Mouse (Mus musculus) heart, embryonic 11.5 days (tissue): ENCODE data around the gene Ankrd11. TPM values are rescaled to one million over a fixed set of nuclear protein-coding genes. Genes with fewer than 3 reads are reported as not detected.

Experiments used
- ATAC-seq: fragments of 200-750 bp; cut with Nextera tagmentation; replicated peaks from 2 replicates; pipeline ENCODE4 v1.8.0; 2017; ENCODE audit warnings: moderate library complexity; ENCODE audit not compliant: insufficient number of reproducible peaks, low FRiP score, low TSS enrichment
- H3K27ac ChIP-seq: fragments of 300-500 bp; sonication (generic); 2 replicates; pipeline ENCODE4 v1.5.1; 2014; ENCODE audit warnings: mild to moderate bottlenecking, low read depth, low read length
- H3K27me3 ChIP-seq: fragments of 300-500 bp; sonication (generic); 2 replicates; pipeline ENCODE4 v1.6.1; 2014; ENCODE audit warnings: mild to moderate bottlenecking, low read length, mixed read lengths; ENCODE audit not compliant: control insufficient read depth, insufficient read depth
- H3K36me3 ChIP-seq: fragments of 300-500 bp; sonication (generic); 2 replicates; pipeline ENCODE4 v1.6.1; 2014; ENCODE audit warnings: mild to moderate bottlenecking, low read length, moderate library complexity, mixed read lengths; ENCODE audit not compliant: control insufficient read depth, insufficient read depth
- H3K4me1 ChIP-seq: fragments of 300-500 bp; sonication (generic); 2 replicates; pipeline ENCODE4 v1.6.1; 2014; ENCODE audit warnings: low read length; ENCODE audit not compliant: control insufficient read depth, insufficient read depth
- H3K4me2 ChIP-seq: fragments of 300-500 bp; sonication (generic); 2 replicates; pipeline ENCODE4 v1.6.1; 2014; ENCODE audit warnings: mild to moderate bottlenecking, moderate library complexity
- H3K4me3 ChIP-seq: fragments of 300-500 bp; sonication (generic); 2 replicates; pipeline ENCODE4 v1.5.1; 2014; ENCODE audit warnings: low read depth, low read length
- H3K9ac ChIP-seq: fragments of 300-500 bp; sonication (generic); 2 replicates; pipeline ENCODE4 v1.6.1; 2014; ENCODE audit warnings: mild to moderate bottlenecking, low read depth, low read length, moderate library complexity
- H3K9me3 ChIP-seq: fragments of 300-500 bp; sonication (generic); replicated peaks from 2 replicates; pipeline ENCODE4 v1.6.1; 2016; ENCODE audit warnings: low read length; ENCODE audit not compliant: control insufficient read depth
- WGBS: fragments of 180-500 bp; shearing (Covaris S2); extraction: QIAGEN DNeasy Blood & Tissue Kit; methylation state at CpG from one replicate; pipeline ENCODE4 v1.1.7; 2014; ENCODE audit not compliant: insufficient replicate concordance; 5-methylcytosine and 5-hydroxymethylcytosine counted together
- polyA plus RNA-seq: library from polyadenylated mRNA; unstranded; fragments of >200 nt; fragmentation: Nextera tagmentation; extraction: Ambion mirVana; gene quantifications from 2 replicates; pipeline ENCODE4 v1.2.1, GENCODE M21; 2014

Ankrd11 gene
- polyA plus RNA-seq, 1 experiment from 2014 or later, result 49.5 TPM

DNA sequence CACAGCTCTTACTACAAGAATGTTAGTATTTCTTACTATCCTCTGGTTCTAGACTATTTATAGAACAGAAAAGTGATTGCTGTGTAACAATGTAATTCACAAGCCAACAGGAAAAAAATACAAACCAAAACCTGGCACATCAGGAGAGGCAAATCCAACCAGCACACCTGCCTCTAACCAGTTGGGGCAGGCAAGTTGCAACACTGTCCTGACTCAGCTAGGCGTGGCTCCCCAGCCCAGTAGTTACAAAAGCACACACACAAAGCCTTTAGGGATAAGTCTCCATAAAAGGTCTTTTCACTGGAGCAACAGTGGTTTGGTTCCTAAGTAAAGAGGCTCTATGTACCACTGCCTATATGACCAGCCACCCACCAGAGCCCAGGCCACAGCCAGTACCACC is 20.8 kb downstream of the Ankrd11 start:
- ATAC-seq, result no peak
- H3K4me1 ChIP-seq, result peaks cover 31% of the 10 kb centered on the region
- WGBS, result 70% methylated on average over 1 of the region's 1 CpGs
- H3K36me3 ChIP-seq, result no peaks in the 10 kb centered on the region
- H3K27me3 ChIP-seq, result no peaks in the 10 kb centered on the region
- H3K4me3 ChIP-seq, result no peak overlapping the region
- H3K9ac ChIP-seq, result no peak overlapping the region
- H3K27ac ChIP-seq, result no peak overlapping the region
- no peaks in the 10 kb centered on the region for H3K9me3 ChIP-seq
- H3K4me2 ChIP-seq, result no peak overlapping the region

DNA sequence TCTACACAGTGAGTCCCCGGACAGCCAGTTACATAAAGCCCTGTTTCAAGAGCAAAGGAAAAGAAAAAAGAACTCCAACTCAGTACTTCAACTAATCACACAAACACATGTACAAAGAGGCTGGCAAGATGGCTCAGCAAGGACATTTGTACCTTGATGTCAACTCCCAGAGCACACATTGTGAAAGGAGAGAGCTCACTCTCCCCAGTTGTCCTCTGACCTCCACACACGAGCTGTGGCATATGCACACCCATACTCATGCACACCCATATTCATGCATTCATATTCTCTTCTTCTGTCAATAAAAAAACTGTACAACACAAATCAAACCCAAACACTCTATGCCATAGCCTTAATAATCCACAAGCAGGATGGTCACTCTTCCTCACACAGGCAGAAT is 21.2 kb downstream of the Ankrd11 start:
- Histone ChIP-seq H3K27ac (no peak overlapping the region), H3K4me1 (peaks cover 34% of the 10 kb centered on the region), H3K36me3 (no peaks in the 10 kb centered on the region), H3K9ac (no peak overlapping the region), H3K4me3 (no peak overlapping the region), H3K4me2 (no peak overlapping the region), H3K9me3 (no peaks in the 10 kb centered on the region), H3K27me3 (no peaks in the 10 kb centered on the region)
- ATAC-seq, result no peak
- 66% methylated on average over 2 of the region's 2 CpGs for WGBS

DNA sequence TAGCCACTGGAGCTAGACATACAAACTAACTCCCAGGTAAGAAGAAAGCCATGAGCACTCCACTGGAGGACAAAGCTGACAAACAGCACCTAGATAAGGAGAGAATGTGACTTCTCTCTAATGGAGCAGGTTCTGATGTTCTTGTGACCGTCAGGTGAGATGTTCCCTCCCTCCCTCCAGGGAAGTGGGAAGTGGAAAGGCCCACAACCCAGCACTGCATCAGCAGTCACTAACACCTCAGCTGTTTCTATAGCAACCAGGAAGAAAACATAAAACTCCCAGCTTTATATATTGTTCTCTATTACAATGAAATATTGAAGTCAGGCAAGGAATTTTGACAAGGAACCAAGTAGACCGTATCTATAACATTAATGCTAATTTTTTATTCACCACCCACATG is 22.0 kb downstream of the Ankrd11 start:
- Histone ChIP-seq H3K4me1 (peaks cover 38% of the 10 kb centered on the region), H3K36me3 (no peaks in the 10 kb centered on the region), H3K9me3 (no peaks in the 10 kb centered on the region), H3K27ac (no peak overlapping the region), H3K27me3 (no peaks in the 10 kb centered on the region), H3K9ac (no peak overlapping the region), H3K4me2 (no peak overlapping the region), H3K4me3 (no peak overlapping the region)
- 61% methylated on average over 2 of the region's 2 CpGs for WGBS
- ATAC-seq, result no peak

DNA sequence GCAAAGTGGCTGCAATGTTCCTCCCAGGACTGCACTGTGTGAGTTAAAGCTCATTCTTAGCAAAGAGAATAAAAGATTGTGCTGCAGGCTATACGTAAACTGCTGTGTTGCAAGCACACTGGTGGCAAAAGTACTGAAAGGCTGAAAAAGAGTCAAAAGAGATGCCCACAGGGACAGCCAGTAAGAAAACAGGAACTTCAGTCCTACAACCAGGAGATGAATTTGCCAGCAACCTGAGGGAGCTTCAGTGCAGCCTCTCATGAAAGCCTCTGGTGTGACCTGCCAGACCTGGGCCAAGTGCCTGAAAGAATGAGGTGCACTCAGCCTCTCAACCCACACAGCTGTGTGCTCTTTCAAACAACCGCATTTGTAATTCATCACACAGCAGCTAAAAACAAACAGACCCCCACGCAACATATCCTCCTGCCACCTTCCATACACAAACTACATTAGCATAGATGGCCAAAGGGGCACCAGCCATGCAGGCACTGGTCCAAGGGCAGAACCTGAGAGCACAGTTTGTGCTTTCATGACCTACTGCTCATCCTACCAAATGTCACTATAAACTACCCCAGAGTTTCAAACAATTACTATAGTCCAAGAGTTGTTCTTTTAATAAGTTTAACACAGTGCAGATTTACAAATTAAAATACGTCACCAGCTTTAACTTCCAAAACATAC is 23.5 kb downstream of the Ankrd11 start:
- Histone ChIP-seq H3K4me3 (no peak overlapping the region), H3K27me3 (no peaks in the 10 kb centered on the region), H3K36me3 (no peaks in the 10 kb centered on the region), H3K4me1 (peaks cover 44% of the 10 kb centered on the region), H3K9ac (no peak overlapping the region), H3K27ac (no peak overlapping the region; the same call in 1 of the 2 replicates), H3K9me3 (no peaks in the 10 kb centered on the region), H3K4me2 (no peak overlapping the region)
- ATAC-seq, result no peak
- WGBS, result 76% methylated on average over 4 of the region's 4 CpGs

DNA sequence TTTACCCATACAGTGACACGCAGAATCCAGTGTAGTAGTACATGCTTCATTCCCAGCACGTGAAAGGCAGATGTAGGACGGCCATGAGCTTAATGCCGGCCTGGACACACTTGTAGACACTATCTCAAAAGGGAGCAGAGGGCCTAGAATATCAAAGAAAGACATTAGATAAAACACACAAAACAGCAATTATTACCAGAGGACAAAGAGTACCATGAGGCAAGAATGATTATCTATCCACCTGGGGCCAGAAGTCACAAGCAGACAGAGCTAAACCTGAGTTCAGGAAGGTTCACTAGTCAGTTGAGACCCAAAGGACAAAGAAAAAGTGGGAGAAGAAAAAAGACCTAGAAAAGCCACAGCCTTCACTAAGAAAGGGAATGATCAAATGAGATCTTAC is 24.9 kb downstream of the Ankrd11 start:
- WGBS, result 84% methylated on average over 4 of the region's 4 CpGs
- no peak overlapping the region for H3K9ac ChIP-seq
- H3K27me3 ChIP-seq, result no peaks in the 10 kb centered on the region
- H3K36me3 ChIP-seq, result 0 out of 2 replicates have a peak, but pooled peaks cover 2% of the 10 kb centered on the region
- no peak overlapping the region for H3K4me2 ChIP-seq
- H3K9me3 ChIP-seq, result no peaks in the 10 kb centered on the region
- no peak overlapping the region for H3K27ac ChIP-seq
- H3K4me3 ChIP-seq, result no peak overlapping the region
- no peak for ATAC-seq
- H3K4me1 ChIP-seq, result peaks cover 38% of the 10 kb centered on the region

DNA sequence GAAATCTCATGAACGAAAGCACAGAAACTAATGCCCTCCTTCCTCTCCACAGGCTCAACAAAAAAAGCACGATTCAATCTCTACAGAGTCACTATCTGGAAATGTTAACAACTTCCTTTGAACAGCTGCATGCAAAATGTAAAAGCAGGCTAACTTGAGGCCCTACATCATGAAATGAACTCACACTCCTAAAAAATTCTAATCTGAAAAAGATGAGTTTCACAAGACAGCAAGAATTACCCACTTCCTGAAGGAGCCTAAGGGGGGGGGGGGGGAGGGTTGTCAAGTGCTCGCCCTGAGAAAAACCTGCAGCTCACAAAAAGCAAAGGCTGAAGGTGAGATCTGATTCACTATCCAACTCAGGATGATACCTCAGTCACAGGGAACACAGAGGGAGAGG is 27.0 kb downstream of the Ankrd11 start:
- Histone ChIP-seq H3K4me1 (peaks cover 28% of the 10 kb centered on the region), H3K27ac (no peak overlapping the region)

DNA sequence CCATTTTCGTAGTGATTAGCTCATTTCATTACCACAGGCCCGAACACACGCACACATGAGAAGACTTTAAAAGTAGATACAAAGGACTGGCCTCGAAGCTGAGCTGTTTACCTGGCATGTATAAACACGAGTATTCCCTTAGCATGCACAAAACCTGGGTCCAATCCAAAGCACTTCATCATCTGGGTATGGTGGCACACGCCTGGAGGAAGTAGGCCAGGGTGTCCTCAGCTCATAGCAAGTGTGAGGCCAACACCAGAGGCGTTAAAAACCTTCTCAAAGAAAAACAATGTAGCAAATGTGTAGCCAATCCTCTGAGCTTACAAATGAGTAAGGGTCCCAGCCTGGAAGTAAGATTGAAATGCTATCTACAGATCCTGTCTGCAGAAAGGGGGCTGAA is 27.6 kb downstream of the Ankrd11 start:
- H3K36me3 ChIP-seq, result peaks cover 2% of the 10 kb centered on the region; the same call in 1 of the 2 replicates

More for the DNA sequence above, 27.0 kb downstream of the Ankrd11 start:
- H3K9me3 ChIP-seq, result no peaks in the 10 kb centered on the region
- H3K4me2 ChIP-seq, result no peak overlapping the region
- ATAC-seq, result no peak
- peaks cover 2% of the 10 kb centered on the region; the same call in 1 of the 2 replicates for H3K36me3 ChIP-seq
- H3K27me3 ChIP-seq, result no peaks in the 10 kb centered on the region
- 49% methylated on average over 3 of the region's 3 CpGs for WGBS
- no peak overlapping the region for H3K9ac ChIP-seq
- no peak overlapping the region for H3K4me3 ChIP-seq

DNA sequence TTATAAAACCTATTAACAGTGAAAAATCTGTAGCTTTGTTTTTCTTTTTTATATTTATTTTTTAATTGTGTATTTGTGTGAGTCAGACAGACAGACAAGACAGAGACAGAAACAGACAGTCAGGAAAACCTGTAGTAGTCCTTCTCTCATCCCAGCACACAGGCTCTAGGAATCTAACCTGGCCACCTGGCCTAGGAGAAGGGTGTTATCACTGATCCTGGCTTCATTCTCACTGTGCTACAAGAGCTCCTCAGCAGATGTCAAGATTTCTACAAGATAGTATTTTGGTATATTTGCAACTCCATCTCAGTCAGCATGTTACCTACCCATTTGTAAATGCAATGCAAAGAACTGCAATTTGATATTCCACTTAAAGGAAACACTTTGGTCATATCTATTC is 30.8 kb downstream of the Ankrd11 start:
- no peak overlapping the region for H3K9ac ChIP-seq
- H3K4me1 ChIP-seq, result peaks cover 18% of the 10 kb centered on the region
- ATAC-seq, result no peak
- H3K9me3 ChIP-seq, result no peaks in the 10 kb centered on the region
- H3K36me3 ChIP-seq, result peaks cover 2% of the 10 kb centered on the region; the same call in 1 of the 2 replicates
- no peak overlapping the region for H3K27ac ChIP-seq
- no peaks in the 10 kb centered on the region for H3K27me3 ChIP-seq
- no peak overlapping the region for H3K4me2 ChIP-seq
- H3K4me3 ChIP-seq, result no peak overlapping the region

More for the DNA sequence above, 27.6 kb downstream of the Ankrd11 start:
- Histone ChIP-seq H3K27me3 (no peaks in the 10 kb centered on the region), H3K4me3 (no peak overlapping the region), H3K27ac (no peak overlapping the region), H3K4me2 (no peak overlapping the region), H3K4me1 (peaks cover 26% of the 10 kb centered on the region), H3K9ac (no peak overlapping the region), H3K9me3 (no peaks in the 10 kb centered on the region)
- 82% methylated on average over 7 of the region's 7 CpGs for WGBS
- no peak for ATAC-seq

DNA sequence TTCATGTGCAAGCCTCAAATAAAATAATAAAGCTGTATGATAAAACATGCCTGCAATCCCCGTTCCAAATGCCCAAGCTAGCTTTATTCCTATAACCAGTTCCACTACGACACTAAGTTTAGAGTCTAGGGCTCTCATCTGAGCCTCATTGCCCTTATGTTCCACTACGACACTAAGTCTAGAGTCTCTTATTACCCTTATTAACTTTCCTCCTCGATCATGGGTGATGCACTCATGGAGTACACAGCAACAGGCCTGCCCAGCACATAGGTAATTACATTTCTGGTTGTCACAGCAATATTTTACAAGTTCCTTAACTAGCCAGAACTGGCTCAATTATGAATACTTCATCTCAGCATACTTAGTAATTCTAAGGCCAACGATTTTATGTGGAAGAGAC is 36.3 kb downstream of the Ankrd11 start:
- Histone ChIP-seq H3K36me3 (no peaks in the 10 kb centered on the region; the same call in 1 of the 2 replicates), H3K4me2 (0 out of 2 replicates have a peak overlapping the region, but pooled peaks have one; percentile 4), H3K4me3 (no peak overlapping the region), H3K27me3 (no peaks in the 10 kb centered on the region), H3K9ac (no peak overlapping the region), H3K9me3 (no peaks in the 10 kb centered on the region), H3K4me1 (peaks cover 38% of the 10 kb centered on the region), H3K27ac (no peak overlapping the region)
- 81% methylated on average over 5 of the region's 5 CpGs for WGBS
- ATAC-seq, result no peak
